Mouse (Mus musculus) lung, postnatal 0 days (tissue): ENCODE measurements at regions not wholly inside any gene's neighbourhood (a gene's known extent, or its start where the extent isn't known, plus 50 kb on each side); places are given as distances from the start of the nearest gene placed in this dataset.

Experiments used
- ATAC-seq: fragments of 200-750 bp; cut with Nextera tagmentation; 2 replicates; pipeline ENCODE4 v1.8.0; 2017; ENCODE audit warnings: moderate library complexity
- DNase-seq: peaks from one replicate; pipeline ENCODE4 v3.0.0-alpha.2; 2016; ENCODE audit warnings: low spot score
- H3K27ac ChIP-seq: fragments of 300-500 bp; sonication (generic); 2 replicates; pipeline ENCODE4 v1.5.1; 2014; ENCODE audit warnings: antibody characterized with exemption, mild to moderate bottlenecking, low read length, mixed read lengths
- H3K27me3 ChIP-seq: fragments of 300-500 bp; sonication (generic); replicated peaks from 2 replicates; pipeline ENCODE4 v1.6.1; 2014; ENCODE audit warnings: low read length, mixed read lengths; ENCODE audit not compliant: insufficient read depth
- H3K36me3 ChIP-seq: fragments of 300-500 bp; sonication (generic); 2 replicates; pipeline ENCODE4 v1.6.1; 2014; ENCODE audit warnings: low read length, mixed read lengths; ENCODE audit not compliant: insufficient read depth
- H3K4me1 ChIP-seq: fragments of 300-500 bp; sonication (generic); 2 replicates; pipeline ENCODE4 v1.6.1; 2014; ENCODE audit warnings: antibody characterized with exemption, low read depth, low read length, mixed read lengths; ENCODE audit not compliant: insufficient read depth
- H3K4me2 ChIP-seq: fragments of 300-500 bp; sonication (generic); replicated peaks from 2 replicates; pipeline ENCODE4 v1.6.1; 2014; ENCODE audit warnings: low read depth, mild to moderate bottlenecking, low read length, moderate library complexity, mixed read lengths
- H3K4me3 ChIP-seq: fragments of 300-500 bp; sonication (generic); 2 replicates; pipeline ENCODE4 v1.5.1; 2014; ENCODE audit warnings: low read depth, low read length
- H3K9ac ChIP-seq: fragments of 300-500 bp; sonication (generic); replicated peaks from 2 replicates; pipeline ENCODE4 v1.6.1; 2014; ENCODE audit warnings: low read depth, mild to moderate bottlenecking
- H3K9me3 ChIP-seq: fragments of 300-500 bp; sonication (generic); 2 replicates; pipeline ENCODE4 v1.6.1; 2016; ENCODE audit warnings: low read length, mixed read lengths
- CTCF ChIP-seq: IDR thresholded peaks from 2 replicates; pipeline ENCODE4 v1.5.1; 2016; ENCODE audit warnings: antibody characterized with exemption, mild to moderate bottlenecking
- EP300 ChIP-seq: IDR thresholded peaks from 2 replicates; pipeline ENCODE4 v1.6.1; 2016; ENCODE audit warnings: antibody characterized with exemption, mild to moderate bottlenecking, control low read depth
- WGBS: fragments of 180-500 bp; shearing (Covaris S2); extraction: QIAGEN DNeasy Blood & Tissue Kit; methylation state at CpG from one replicate; pipeline ENCODE4 v1.1.7; 2014; 5-methylcytosine and 5-hydroxymethylcytosine counted together

DNA sequence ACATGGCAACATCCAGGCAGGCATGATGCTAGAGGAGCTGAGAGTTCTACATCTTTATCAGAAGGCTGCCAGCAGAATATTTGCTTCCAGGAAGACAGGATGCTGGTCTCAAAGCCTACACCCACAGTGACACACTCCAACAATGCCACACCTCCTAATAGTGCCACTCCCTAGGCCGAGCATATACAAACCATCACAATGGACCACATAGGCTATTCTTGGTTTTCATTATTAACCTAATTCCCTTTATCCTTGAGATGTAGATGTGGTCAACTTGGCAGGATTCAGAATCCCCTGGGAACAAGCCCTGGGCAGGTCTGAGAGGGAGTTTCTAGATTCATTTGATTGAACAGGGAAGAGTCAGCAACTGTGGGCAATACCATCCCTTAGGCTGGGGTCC, 56.0 kb upstream of the Adrb1 start:
- Histone ChIP-seq H3K27me3 (no peaks in the 10 kb centered on the region), H3K4me2 (no peak overlapping the region), H3K27ac (peak overlapping the region; percentile 75; the same call in 1 of the 2 replicates), H3K9me3 (no peaks in the 10 kb centered on the region), H3K9ac (no peak overlapping the region), H3K36me3 (no peaks in the 10 kb centered on the region), H3K4me1 (peaks cover 12% of the 10 kb centered on the region), H3K4me3 (no peak overlapping the region)
- ATAC-seq: peak; percentile 62
- no peak for TF ChIP-seq CTCF
- TF ChIP-seq EP300: peak; percentile 91
- DNase-seq: peak; percentile 51
- WGBS: 67% methylated on average over 1 of the region's 1 CpGs

- Histone ChIP-seq H3K4me2 (no peak overlapping the region), H3K27ac (no peak overlapping the region), H3K27me3 (no peaks in the 10 kb centered on the region), H3K9ac (no peak overlapping the region), H3K4me1 (peaks cover 9% of the 10 kb centered on the region), H3K4me3 (no peak overlapping the region), H3K36me3 (no peaks in the 10 kb centered on the region), H3K9me3 (no peaks in the 10 kb centered on the region)
- ATAC-seq: no peak
- DNase-seq: no peak
- WGBS: 98% methylated on average over 2 of the region's 2 CpGs
- TF ChIP-seq EP300 (no peak), CTCF (no peak)
Observed at GRCm38 (mm10) chr19:56667903-56668302, 54.1 kb upstream of the Adrb1 start.

DNA sequence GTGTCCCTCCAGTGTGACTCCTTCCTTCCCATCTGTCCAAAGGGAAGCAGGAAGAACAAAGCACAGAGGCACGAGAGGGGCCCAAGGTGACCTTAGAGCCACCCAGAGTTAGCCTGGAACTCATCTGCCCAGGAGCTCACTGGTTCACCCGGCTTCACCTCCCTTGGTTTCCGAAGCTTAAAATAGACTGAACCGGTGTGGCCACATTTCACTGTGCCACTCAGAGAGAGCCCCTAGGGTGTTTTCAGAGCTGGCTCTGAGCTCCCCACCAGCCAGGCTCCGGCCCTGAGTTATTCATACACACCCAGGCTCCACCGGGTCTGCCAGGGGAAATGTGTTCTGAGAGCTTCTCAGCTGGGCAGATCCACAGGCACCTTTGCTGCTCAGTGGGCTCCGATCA, 53.0 kb upstream of the Adrb1 start:
- DNase-seq: peak; percentile 74
- Histone ChIP-seq H3K4me1 (peaks cover 4% of the 10 kb centered on the region), H3K36me3 (no peaks in the 10 kb centered on the region), H3K4me3 (no peak overlapping the region), H3K9ac (no peak overlapping the region), H3K4me2 (no peak overlapping the region), H3K27me3 (no peaks in the 10 kb centered on the region), H3K27ac (peak overlapping the region; percentile 28), H3K9me3 (no peaks in the 10 kb centered on the region)
- ATAC-seq: peak; percentile 66
- TF ChIP-seq EP300 (no peak), CTCF (no peak)
- WGBS: 30% methylated on average over 7 of the region's 7 CpGs

GRCm38 (mm10) chr19:56669468-56669867, 52.5 kb upstream of the Adrb1 start:
- Histone ChIP-seq H3K4me2 (no peak overlapping the region), H3K27ac (peak overlapping the region; percentile 28), H3K27me3 (no peaks in the 10 kb centered on the region), H3K36me3 (no peaks in the 10 kb centered on the region), H3K9me3 (no peaks in the 10 kb centered on the region), H3K9ac (no peak overlapping the region), H3K4me1 (no peaks in the 10 kb centered on the region; the same call in 1 of the 2 replicates), H3K4me3 (no peak overlapping the region)
- WGBS: 60% methylated on average over 6 of the region's 7 CpGs
- no peak for TF ChIP-seq EP300
- no peak for TF ChIP-seq CTCF
- DNase-seq (no peak), ATAC-seq (no peak)
